13 mouse cellular contexts compared by ENCODE assay signal in genomic region chr9:43145196-43145595, GRCm38 (mm10). TPM values are rescaled to one million over a fixed set of nuclear protein-coding genes. Genes with fewer than 3 reads are reported as not detected.
"Had no signal": no experiment of that assay in that cellular context is flagged by ENCODE, and none has a peak within 500 bp of the region (broad histone marks: within the 10 kb centered on the region; RNA-seq: fewer than 3 reads in every experiment).

No protein-coding gene starts in this region.

- DNase-seq: retina, postnatal 1 day; right cerebral cortex, adult 18-20 months; right cerebral cortex, postnatal 14 days; right cerebral cortex, postnatal 25 days; right cerebral cortex, postnatal 4 days; spleen, adult 18-20 months; thymus, adult 18-20 months; thymus, adult 2 months; thymus, postnatal 14 days; thymus, postnatal 25 days; thymus, postnatal 36 days; thymus, postnatal 4 days had no signal

RNA-seq across cellular contexts. Expression of gene Tmem136, which starts 28.8 kb away (rescaled TPM):
- total RNA-seq: neutrophil, adult 5-6 weeks had no signal
